Mouse (Mus musculus): ENCODE measurements around the gene Fgd3. TPM values are rescaled to one million over a fixed set of nuclear protein-coding genes. Genes with fewer than 3 reads are reported as not detected.

Fgd3 gene
- polyA plus RNA-seq (2014; fragmentation: Illumina TruSeq; extraction: RNeasy Lipid Tissue Mini Kit (QIAGEN cat#74804); ENCODE audit: low replicate concordance): 0.45 TPM

GRCm38 (mm10) chr13:49320040-49320439, at the start of gene Fgd3:
Gene Fgd3 (minus strand): TSS chr13:49320311.

GRCm38 (mm10) chr13:49341012-49341830, 21.1 kb upstream of the Fgd3 start, which contains the start of gene Bicd2:
Gene Bicd2 (plus strand): TSS chr13:49341585.

GRCm38 (mm10) chr13:49248467-49248862, 71.6 kb downstream of the Fgd3 start, which contains the start of gene Susd3:
Gene Susd3 (minus strand): TSS chr13:49248706.

GRCm38 (mm10) chr13:49215504-49216219, 104.4 kb downstream of the Fgd3 start, which contains the start of gene Card19:
Gene Card19 (minus strand): TSS chr13:49216037.

Other genes with a start within 250 kb of the Fgd3 start
- 0.78 TPM for gene Wnk2, start 172.3 kb downstream of the Fgd3 start, polyA plus RNA-seq (2014; fragmentation: Illumina TruSeq; extraction: RNeasy Lipid Tissue Mini Kit (QIAGEN cat#74804); ENCODE audit: low replicate concordance)
- not detected for gene Ninj1, start 132.8 kb downstream of the Fgd3 start, polyA plus RNA-seq (2014; fragmentation: Illumina TruSeq; extraction: RNeasy Lipid Tissue Mini Kit (QIAGEN cat#74804); ENCODE audit: low replicate concordance)
- 0.59 TPM for gene Card19, start 104.3 kb downstream of the Fgd3 start, polyA plus RNA-seq (2014; fragmentation: Illumina TruSeq; extraction: RNeasy Lipid Tissue Mini Kit (QIAGEN cat#74804); ENCODE audit: low replicate concordance)
- gene Susd3, start 71.6 kb downstream of the Fgd3 start, polyA plus RNA-seq (2014; fragmentation: Illumina TruSeq; extraction: RNeasy Lipid Tissue Mini Kit (QIAGEN cat#74804); ENCODE audit: low replicate concordance): not detected
- gene Bicd2, start 21.3 kb upstream of the Fgd3 start, polyA plus RNA-seq (2014; fragmentation: Illumina TruSeq; extraction: RNeasy Lipid Tissue Mini Kit (QIAGEN cat#74804); ENCODE audit: low replicate concordance): 12.1 TPM
- 7.2 TPM for gene Ippk, start 100.9 kb upstream of the Fgd3 start, polyA plus RNA-seq (2014; fragmentation: Illumina TruSeq; extraction: RNeasy Lipid Tissue Mini Kit (QIAGEN cat#74804); ENCODE audit: low replicate concordance)
- gene Tes3-ps, start 173.0 kb upstream of the Fgd3 start, polyA plus RNA-seq (2014; fragmentation: Illumina TruSeq; extraction: RNeasy Lipid Tissue Mini Kit (QIAGEN cat#74804); ENCODE audit: low replicate concordance): 0.67 TPM
- gene Ecm2, start 184.5 kb upstream of the Fgd3 start, polyA plus RNA-seq (2014; fragmentation: Illumina TruSeq; extraction: RNeasy Lipid Tissue Mini Kit (QIAGEN cat#74804); ENCODE audit: low replicate concordance): 8.3 TPM
- gene Aspn, start 224.1 kb upstream of the Fgd3 start, polyA plus RNA-seq (2014; fragmentation: Illumina TruSeq; extraction: RNeasy Lipid Tissue Mini Kit (QIAGEN cat#74804); ENCODE audit: low replicate concordance): 57.0 TPM

Measured in small intestine, adult 10 weeks (tissue).